Mouse (Mus musculus) forebrain, embryonic 13.5 days (tissue): ENCODE measurements around the gene Rbm26. TPM values are rescaled to one million over a fixed set of nuclear protein-coding genes. Genes with fewer than 3 reads are reported as not detected.

Experiments
- ATAC-seq: fragments of 200-750 bp; cut with Nextera tagmentation; 2 replicates; pipeline ENCODE4 v1.8.0; 2017
- H3K27ac ChIP-seq: fragments of 300-500 bp; sonication (generic); 2 replicates; pipeline ENCODE4 v1.5.1; 2015; ENCODE audit warnings: inconsistent platforms, mild to moderate bottlenecking, moderate library complexity
- H3K27me3 ChIP-seq: fragments of 300-500 bp; sonication (generic); 2 replicates; pipeline ENCODE4 v1.6.1; 2015; ENCODE audit warnings: mild to moderate bottlenecking, inconsistent platforms
- H3K36me3 ChIP-seq: fragments of 300-500 bp; sonication (generic); 2 replicates; pipeline ENCODE4 v1.6.1; 2015; ENCODE audit warnings: mild to moderate bottlenecking, inconsistent platforms; ENCODE audit not compliant: poor library complexity, severe bottlenecking
- H3K4me1 ChIP-seq: fragments of 300-500 bp; sonication (generic); 2 replicates; pipeline ENCODE4 v1.6.1; 2015; ENCODE audit warnings: inconsistent platforms
- H3K4me2 ChIP-seq: fragments of 300-500 bp; sonication (generic); 2 replicates; pipeline ENCODE4 v1.6.1; 2015; ENCODE audit warnings: inconsistent platforms, mild to moderate bottlenecking, moderate library complexity
- H3K4me3 ChIP-seq: fragments of 300-500 bp; sonication (generic); 2 replicates; pipeline ENCODE4 v1.5.1; 2015; ENCODE audit warnings: mild to moderate bottlenecking, inconsistent platforms
- H3K9ac ChIP-seq: fragments of 300-500 bp; sonication (generic); 2 replicates; pipeline ENCODE4 v1.6.1; 2015; ENCODE audit warnings: mild to moderate bottlenecking, inconsistent platforms
- H3K9me3 ChIP-seq: fragments of 300-500 bp; sonication (generic); replicated peaks from 2 replicates; pipeline ENCODE4 v1.6.1; 2016; ENCODE audit warnings: inconsistent platforms
- WGBS: fragments of 180-500 bp; shearing (Covaris S2); methylation state at CpG from one replicate; pipeline ENCODE4 v1.1.7; 2015; 5-methylcytosine and 5-hydroxymethylcytosine counted together
- polyA plus RNA-seq: library from polyadenylated mRNA; unstranded; fragments of >200 nt; fragmentation: Nextera tagmentation; extraction: Ambion mirVana; gene quantifications from 2 replicates; pipeline ENCODE4 v1.2.1, GENCODE M21; 2015

Gene Rbm26
- polyA plus RNA-seq = 41.2 and 42.2 TPM in 2 replicates

DNA sequence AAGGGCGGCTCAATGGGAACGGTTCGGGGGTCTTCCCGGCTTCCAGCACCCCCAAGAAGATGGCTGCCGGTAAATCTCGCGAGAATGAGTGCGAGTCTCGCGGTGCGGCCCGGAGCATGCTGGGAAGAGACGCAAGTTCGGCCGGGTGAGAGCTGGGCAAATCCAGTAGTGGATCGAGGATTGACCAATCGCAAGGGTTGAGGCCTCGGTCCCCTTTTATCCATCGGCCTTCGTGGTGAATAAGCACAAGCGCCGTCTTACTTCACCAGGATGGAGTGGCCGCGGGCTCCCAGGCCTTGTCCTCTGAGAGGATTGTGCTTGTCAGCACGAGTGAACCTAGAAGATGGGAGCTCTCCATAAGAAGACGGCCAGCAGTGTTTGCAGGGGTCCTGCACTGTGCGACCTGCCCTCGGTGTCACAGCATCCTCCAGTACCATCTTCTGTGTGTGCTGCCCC is at the start of gene Rbm26:
Rbm26 (minus strand) TSS at position 90 of the 456 bp plus-strand sequence.
- no peaks in the 10 kb centered on the region for H3K36me3 ChIP-seq
- no peaks in the 10 kb centered on the region for H3K27me3 ChIP-seq
- peak within 1 kb of the TSS; percentile 93 for H3K27ac ChIP-seq
- H3K9me3 ChIP-seq = no peaks in the 10 kb centered on the region
- peak within 1 kb of the TSS; percentile 88 for H3K4me2 ChIP-seq
- ATAC-seq = peak; percentile 98
- peak within 1 kb of the TSS; percentile 95 for H3K4me3 ChIP-seq
- WGBS = under 1% methylated on average over 28 of the region's 28 CpGs
- H3K9ac ChIP-seq = peak within 1 kb of the TSS; percentile 98
- H3K4me1 ChIP-seq = peaks cover 31% of the 10 kb centered on the region

DNA sequence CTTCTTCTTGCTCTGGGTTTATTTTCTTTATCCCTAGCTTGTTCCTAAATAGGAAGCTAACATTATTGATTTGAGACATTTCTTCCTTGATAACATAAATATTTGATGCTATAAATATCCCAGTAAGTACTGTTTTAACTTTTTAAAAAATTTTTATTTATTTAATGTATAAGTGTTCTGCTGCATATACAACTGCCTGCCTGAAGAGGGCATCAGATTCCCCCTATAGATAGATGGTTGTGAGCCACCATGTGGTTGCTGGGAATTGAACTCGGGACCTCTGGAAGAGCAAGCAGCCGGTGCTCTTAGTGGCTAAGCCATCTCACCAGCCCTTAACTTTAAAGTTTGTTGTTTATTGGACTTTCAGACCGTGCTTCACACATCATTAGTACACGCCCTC is 48.7 kb upstream of the Rbm26 start:
- WGBS = 86% methylated on average over 4 of the region's 4 CpGs
- H3K4me2 ChIP-seq = no peak overlapping the region
- no peaks in the 10 kb centered on the region for H3K9me3 ChIP-seq
- no peak for ATAC-seq
- no peak overlapping the region for H3K4me3 ChIP-seq
- no peak overlapping the region for H3K27ac ChIP-seq
- H3K4me1 ChIP-seq = no peaks in the 10 kb centered on the region
- H3K36me3 ChIP-seq = no peaks in the 10 kb centered on the region
- H3K27me3 ChIP-seq = no peaks in the 10 kb centered on the region
- no peak overlapping the region for H3K9ac ChIP-seq

DNA sequence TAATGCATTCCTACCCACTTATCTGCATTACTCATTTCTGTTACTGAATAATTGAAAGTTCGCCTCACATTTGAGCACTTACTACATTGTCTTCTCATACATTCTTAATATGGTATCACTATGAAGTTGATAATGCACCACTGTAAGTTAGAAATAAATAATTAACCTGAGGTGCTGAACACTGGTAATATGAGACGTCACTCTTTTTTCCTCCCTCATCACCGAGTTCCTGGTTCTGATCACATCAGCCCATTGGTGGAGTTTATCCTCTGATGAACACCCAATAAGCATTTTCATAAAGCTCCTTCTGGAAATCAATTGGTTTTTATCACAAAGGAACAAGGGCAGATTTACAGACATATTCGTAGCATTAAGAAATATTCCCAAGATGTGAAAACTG is 45.1 kb upstream of the Rbm26 start:
- H3K4me3 ChIP-seq = no peak overlapping the region
- H3K4me2 ChIP-seq = no peak overlapping the region
- no peaks in the 10 kb centered on the region for H3K9me3 ChIP-seq
- no peaks in the 10 kb centered on the region for H3K4me1 ChIP-seq
- WGBS = 85% methylated on average over 4 of the region's 4 CpGs
- no peak overlapping the region for H3K9ac ChIP-seq
- H3K27ac ChIP-seq = no peak overlapping the region
- H3K27me3 ChIP-seq = no peaks in the 10 kb centered on the region
- no peaks in the 10 kb centered on the region for H3K36me3 ChIP-seq
- ATAC-seq = no peak

DNA sequence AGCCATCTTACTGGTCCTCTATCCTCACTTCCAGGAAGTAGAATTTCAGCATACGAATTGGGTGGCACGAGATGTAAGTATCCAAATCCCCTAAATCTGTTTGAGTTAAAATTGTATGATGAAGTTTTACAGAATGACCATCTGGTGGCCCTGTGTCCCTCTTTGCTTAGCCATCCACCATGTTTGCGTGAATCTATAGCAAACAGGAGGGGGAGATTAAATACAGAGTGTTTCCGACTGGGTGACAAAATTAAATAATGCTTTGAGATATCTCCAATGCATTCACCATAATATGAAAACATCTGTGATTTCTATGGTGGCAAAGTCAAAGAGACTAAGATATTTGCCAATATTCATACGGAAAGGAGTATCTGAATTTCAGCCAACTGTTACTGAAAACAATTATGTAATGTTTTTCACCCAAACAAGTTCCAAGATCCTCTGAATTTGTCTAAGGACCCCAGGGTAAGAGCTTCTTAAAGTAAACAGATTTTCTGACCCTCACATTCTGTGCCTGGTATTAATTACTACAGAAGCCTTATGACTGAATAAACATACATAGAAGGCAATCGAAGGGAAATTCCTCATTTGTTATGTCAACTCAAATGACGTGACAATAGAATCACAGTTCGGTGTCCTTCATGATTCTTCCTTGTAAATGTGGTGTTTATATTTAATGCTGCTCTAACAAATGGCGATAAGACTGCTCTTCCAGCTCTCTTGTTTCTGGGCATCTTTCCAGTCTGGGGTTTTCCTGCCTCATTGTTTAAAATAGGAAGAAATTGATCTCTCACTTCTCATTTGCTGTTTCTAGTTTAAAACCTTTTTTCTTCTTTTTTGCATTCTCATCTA is 42.6 kb upstream of the Rbm26 start:
- no peak for ATAC-seq
- 79% methylated on average over 9 of the region's 9 CpGs for WGBS

DNA sequence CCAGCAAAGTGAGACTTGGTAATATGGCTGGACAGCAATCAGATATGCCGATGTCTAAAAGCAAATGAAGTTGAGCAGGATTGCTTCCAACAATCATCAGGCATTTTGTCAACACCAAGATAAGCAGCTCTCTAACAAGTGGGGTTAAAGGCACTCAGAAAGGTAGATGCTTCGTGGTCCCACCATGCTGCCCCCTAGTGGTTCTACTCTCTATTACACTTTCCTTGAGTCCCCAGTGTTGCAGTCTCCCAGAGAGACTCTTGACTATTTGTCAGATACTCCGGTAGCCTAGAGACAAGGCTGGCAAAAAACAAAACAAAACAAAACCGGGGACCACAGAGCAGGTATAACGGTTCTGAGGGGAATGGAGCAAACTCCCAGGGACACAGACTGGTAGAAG is 21.3 kb upstream of the Rbm26 start:
- Histone ChIP-seq H3K9me3 (no peaks in the 10 kb centered on the region), H3K36me3 (no peaks in the 10 kb centered on the region), H3K27me3 (no peaks in the 10 kb centered on the region), H3K4me3 (no peak overlapping the region), H3K4me2 (no peak overlapping the region), H3K9ac (no peak overlapping the region), H3K4me1 (no peaks in the 10 kb centered on the region), H3K27ac (no peak overlapping the region)
- 58% methylated on average over 5 of the region's 5 CpGs for WGBS
- ATAC-seq = no peak

More for the DNA sequence above, 42.6 kb upstream of the Rbm26 start:
- Histone ChIP-seq H3K9me3 (no peaks in the 10 kb centered on the region), H3K4me1 (no peaks in the 10 kb centered on the region), H3K4me2 (no peak overlapping the region), H3K27me3 (no peaks in the 10 kb centered on the region), H3K9ac (no peak overlapping the region), H3K27ac (no peak overlapping the region), H3K36me3 (no peaks in the 10 kb centered on the region), H3K4me3 (no peak overlapping the region)

DNA sequence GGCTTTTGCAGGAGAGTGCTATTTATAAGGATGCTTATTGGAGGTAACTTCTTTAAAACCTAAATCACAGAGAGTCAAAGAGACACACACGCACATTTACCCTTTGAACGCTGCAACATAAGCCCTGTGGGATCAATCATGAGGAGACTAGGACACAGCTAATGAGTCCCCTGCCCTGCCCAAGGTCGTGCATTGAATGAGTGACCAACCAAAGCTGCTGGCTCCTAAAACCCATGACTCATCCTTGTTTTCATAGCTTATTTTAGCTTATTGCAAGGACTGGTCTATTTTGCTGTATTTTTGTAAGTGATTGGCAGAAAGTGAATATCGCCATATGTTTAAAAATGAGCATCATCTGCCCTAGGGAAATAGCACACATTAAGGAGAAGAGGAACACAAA is 17.6 kb upstream of the Rbm26 start:
- H3K9ac ChIP-seq = no peak overlapping the region
- no peak overlapping the region for H3K27ac ChIP-seq
- no peaks in the 10 kb centered on the region for H3K36me3 ChIP-seq
- 50% methylated on average over 4 of the region's 4 CpGs for WGBS
- no peak for ATAC-seq
- H3K4me2 ChIP-seq = no peak overlapping the region
- H3K4me3 ChIP-seq = no peak overlapping the region
- H3K27me3 ChIP-seq = no peaks in the 10 kb centered on the region
- H3K9me3 ChIP-seq = no peaks in the 10 kb centered on the region
- H3K4me1 ChIP-seq = no peaks in the 10 kb centered on the region

DNA sequence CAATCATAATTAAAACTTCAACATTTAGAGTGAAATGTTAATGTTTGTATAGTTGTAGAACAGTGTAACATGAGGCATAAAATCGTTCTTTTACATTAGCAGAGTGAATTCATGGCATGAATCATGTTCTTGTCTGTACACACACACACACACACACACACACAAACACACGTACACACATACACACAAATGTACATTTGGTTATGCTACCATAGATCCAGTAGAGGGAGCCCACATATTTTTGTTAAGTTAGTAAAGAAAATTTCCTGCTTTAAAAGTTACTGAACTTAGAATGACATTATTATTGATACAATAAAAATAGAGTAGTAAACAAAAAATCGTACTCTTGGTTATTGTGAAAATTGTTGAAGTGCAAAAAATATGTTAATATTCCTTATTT is 7.7 kb upstream of the Rbm26 start:
- Histone ChIP-seq H3K27ac (no peak overlapping the region), H3K4me3 (no peak overlapping the region), H3K4me1 (no peaks in the 10 kb centered on the region), H3K9ac (no peak overlapping the region), H3K4me2 (no peak overlapping the region), H3K9me3 (no peaks in the 10 kb centered on the region), H3K27me3 (no peaks in the 10 kb centered on the region), H3K36me3 (no peaks in the 10 kb centered on the region)
- no peak for ATAC-seq
- 69% methylated on average over 3 of the region's 3 CpGs for WGBS

DNA sequence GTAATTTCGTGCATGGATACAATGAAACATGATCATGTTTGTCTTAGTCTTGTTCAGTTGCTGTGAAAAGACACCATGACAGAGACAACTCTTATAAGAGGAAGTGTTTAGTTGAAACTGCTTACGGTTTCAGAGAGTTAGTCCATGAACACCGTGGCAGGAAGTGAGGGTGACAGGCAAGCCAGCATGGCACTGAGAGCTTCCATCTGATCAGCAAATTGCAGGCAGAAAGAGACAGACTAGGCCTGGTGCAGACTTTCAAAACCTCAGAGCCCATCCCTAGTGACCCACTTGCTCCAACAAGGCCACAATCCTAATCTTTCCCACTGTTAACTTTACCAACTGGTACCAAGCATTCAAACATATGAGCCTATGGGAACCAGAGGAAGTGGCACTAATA is 5.7 kb upstream of the Rbm26 start:
- H3K9ac ChIP-seq = no peak overlapping the region
- 80% methylated on average over 3 of the region's 3 CpGs for WGBS

DNA sequence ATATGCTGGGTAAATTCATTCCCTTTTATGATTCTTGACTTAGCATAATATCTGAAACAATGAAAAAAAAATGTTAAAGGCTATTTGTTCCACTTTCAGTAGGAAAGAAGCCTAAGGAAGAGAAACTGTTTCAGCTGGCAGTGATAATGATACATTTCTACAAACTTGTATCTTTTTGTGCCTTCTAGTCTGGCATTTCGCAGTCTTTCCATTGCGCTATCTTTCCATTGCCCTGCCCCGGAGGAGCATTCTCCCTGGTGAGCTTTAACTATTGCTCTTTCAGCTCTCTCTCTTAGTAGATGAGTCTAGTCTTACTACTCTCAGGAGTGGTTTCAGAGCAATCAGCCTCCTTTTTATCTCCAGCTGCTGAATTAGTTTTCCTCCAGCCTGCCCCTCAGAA is 2.6 kb upstream of the Rbm26 start:
- H3K4me2 ChIP-seq = no peak overlapping the region
- WGBS = 92% methylated on average over 3 of the region's 3 CpGs
- H3K9ac ChIP-seq = no peak overlapping the region
- no peaks in the 10 kb centered on the region for H3K27me3 ChIP-seq
- H3K27ac ChIP-seq = no peak overlapping the region
- no peaks in the 10 kb centered on the region for H3K9me3 ChIP-seq
- ATAC-seq = no peak
- H3K36me3 ChIP-seq = no peaks in the 10 kb centered on the region
- peaks cover 14% of the 10 kb centered on the region for H3K4me1 ChIP-seq
- H3K4me3 ChIP-seq = no peak overlapping the region

More for the DNA sequence above, 5.7 kb upstream of the Rbm26 start:
- Histone ChIP-seq H3K27me3 (no peaks in the 10 kb centered on the region), H3K4me2 (no peak overlapping the region), H3K27ac (no peak overlapping the region), H3K36me3 (no peaks in the 10 kb centered on the region), H3K4me1 (no peaks in the 10 kb centered on the region), H3K4me3 (no peak overlapping the region), H3K9me3 (no peaks in the 10 kb centered on the region)
- ATAC-seq = no peak

DNA sequence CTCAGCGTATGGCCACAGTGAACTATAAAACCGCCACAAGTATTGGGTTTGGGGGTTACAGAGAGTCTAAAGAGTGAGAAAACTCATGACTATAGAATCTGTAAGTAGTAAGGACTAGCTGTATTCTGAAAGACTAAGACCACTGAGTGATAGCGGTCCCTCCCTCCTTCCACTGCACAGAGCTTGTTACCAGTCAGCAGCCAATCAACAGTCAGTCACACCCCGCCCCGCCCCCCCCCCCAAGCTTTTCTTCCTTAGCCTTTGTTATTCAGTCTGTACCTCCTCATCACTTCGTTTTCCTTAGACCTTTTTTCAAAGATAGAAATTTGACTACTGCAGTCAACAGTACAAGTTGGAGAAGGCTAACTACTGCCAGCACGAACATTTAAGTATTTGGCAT is 1.9 kb upstream of the Rbm26 start:
- no peaks in the 10 kb centered on the region for H3K9me3 ChIP-seq
- H3K27ac ChIP-seq = no peak overlapping the region
- no peaks in the 10 kb centered on the region for H3K27me3 ChIP-seq
- WGBS = 59% methylated on average over 7 of the region's 7 CpGs
- no peak for ATAC-seq
- no peak overlapping the region for H3K9ac ChIP-seq
- H3K36me3 ChIP-seq = no peaks in the 10 kb centered on the region
- H3K4me2 ChIP-seq = no peak overlapping the region
- H3K4me1 ChIP-seq = peaks cover 18% of the 10 kb centered on the region
- H3K4me3 ChIP-seq = no peak overlapping the region

DNA sequence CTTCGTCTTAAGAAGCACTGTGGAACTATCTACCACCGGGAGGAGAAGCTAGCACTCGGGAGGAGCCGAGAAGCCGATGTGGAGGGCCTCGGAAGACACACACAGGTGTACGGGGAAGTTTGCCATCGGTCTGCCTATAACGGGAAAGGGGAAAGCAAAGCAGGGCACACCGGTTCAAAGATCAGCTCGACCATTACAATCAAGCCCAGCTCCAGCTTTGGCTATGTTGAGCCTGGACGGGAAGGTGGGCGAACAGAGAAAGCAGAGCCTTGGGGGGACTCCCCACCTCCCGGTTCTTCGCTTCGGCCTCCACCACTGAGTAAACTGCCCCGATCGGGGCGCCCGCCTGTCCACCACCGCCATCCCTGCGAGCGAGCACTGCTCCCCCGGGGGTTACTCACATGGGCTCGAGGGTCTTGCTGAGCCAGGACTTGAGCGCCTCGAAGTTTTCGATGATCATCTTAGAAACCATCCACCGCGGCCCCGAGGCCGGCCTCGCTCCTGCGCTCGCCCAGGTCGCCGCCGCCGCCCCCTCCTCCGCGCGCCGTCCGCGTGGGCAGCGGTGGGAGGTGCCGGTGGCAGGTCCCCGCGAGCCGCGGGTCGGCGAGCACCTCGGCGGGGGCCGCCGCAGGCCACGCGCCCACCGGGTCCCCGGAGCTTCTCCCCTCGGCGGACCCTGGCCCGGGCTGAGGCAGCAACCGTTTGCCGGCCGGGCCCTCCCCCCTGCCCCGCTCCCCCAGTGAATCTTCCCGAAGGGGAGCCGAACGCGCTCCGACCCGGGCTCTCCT is 552 bp downstream of the Rbm26 start:
- under 1% methylated on average over 74 of the region's 74 CpGs for WGBS

DNA sequence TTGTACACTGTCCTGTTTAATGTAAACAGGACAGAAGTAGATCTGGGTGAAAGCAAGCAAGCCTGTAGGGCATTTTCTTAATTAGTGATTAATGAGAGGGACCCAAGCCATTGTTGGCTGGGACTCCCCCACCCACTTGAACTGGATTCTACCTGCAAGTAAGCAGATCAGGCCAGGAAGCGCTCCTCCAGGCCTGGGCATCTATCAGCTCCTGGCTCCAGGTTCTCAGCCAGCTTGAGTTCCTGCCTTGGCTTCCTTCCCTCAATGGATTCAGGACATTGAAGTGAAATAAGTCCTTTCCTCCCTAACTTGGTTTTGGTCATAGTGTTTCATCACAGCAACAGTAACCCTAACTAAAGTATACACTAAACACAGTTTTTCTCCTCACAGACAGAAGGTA is 9.9 kb downstream of the Rbm26 start:
- ATAC-seq = no peak
- WGBS = 91% methylated on average over 1 of the region's 1 CpGs
- Histone ChIP-seq H3K27ac (no peak overlapping the region), H3K9me3 (no peaks in the 10 kb centered on the region), H3K36me3 (no peaks in the 10 kb centered on the region), H3K4me1 (peaks cover 15% of the 10 kb centered on the region), H3K9ac (no peak overlapping the region), H3K4me3 (no peak overlapping the region), H3K4me2 (no peak overlapping the region), H3K27me3 (no peaks in the 10 kb centered on the region)

More for the DNA sequence above, 552 bp downstream of the Rbm26 start:
- Histone ChIP-seq H3K27me3 (no peaks in the 10 kb centered on the region), H3K4me2 (peak overlapping the region; percentile 88), H3K4me1 (peaks cover 36% of the 10 kb centered on the region), H3K9ac (peak overlapping the region; percentile 98), H3K27ac (peak overlapping the region; percentile 93), H3K9me3 (no peaks in the 10 kb centered on the region), H3K4me3 (peak overlapping the region; percentile 95), H3K36me3 (no peaks in the 10 kb centered on the region)
- peak; percentile 85 for ATAC-seq
